Mouse (Mus musculus) hematopoietic stem cell, adult 5-6 weeks (primary cell): ENCODE measurements around the gene Fam50b. TPM values are rescaled to one million over a fixed set of nuclear protein-coding genes. Genes with fewer than 3 reads are reported as not detected.
A peak's percentile ranks its signal among the peaks of the same experiment; 100 is the strongest.

Source experiments
- ATAC-seq, 2 experiments: fragments of 125-278 bp in 1 of 2; replicated peaks in 1 of 2; 2 replicates each; pipeline ENCODE4 v1.8.0; 2016 to 2017; ENCODE audit warnings: inconsistent platforms in 2 of 2, mild to moderate bottlenecking in 2 of 2, moderate number of reproducible peaks in 2 of 2, low read depth in 1 of 2, moderate TSS enrichment in 1 of 2; ENCODE audit not compliant: low FRiP score in 2 of 2, poor library complexity in 2 of 2, severe bottlenecking in 2 of 2, insufficient read depth in 1 of 2, low TSS enrichment in 1 of 2
- total RNA-seq: library from RNA; stranded (forward); fragments of 172-1452, 232-1000 nt; gene quantifications from 2 replicates; pipeline ENCODE4 v1.2.3, GENCODE M21; 2017

The Fam50b gene
- not detected in 2 replicates for total RNA-seq

GRCm38 (mm10) chr13:34734686-34735085, at the start of gene Fam50b:
Fam50b (plus strand) TSS chr13:34734850.
- ATAC-seq, result no peak

DNA sequence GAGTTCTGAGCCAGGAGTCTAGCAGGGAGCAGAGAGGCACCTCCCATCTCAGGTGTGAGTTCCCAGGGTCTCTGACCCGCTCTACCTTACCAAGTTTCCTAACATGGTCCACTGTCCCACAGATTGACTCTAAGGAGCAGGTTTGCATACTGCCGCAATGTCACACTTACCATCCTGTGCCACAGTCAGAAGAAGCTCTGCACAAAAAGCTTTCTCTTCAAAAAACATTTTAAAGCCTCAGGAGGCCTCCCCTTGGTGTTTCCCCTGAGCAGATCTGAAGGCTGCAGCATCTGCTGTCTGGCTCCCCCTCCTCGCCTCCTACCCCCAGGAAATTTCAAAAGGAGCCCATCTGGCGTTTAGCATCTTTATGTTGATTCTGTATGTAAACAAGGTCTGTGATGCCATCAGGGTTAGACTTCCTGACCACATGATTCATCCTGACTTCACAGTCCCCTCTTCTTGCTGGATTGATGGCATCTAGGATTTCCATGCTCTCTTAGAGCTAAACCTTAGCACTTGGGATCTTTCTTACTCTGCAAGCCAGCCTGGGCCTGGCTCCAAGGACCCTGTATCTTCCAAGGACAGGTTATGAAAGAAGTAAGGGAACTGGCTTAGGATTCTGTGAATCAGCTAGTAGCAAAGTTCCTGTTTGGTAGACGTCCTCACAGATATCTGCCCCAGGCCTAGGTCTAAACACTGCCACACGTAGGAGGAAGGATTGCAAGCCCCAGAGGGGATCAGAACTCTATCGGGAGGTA, 49.5 kb upstream of the Fam50b start:
- ATAC-seq, result no peak

- peak; percentile 96 for ATAC-seq
These were observed 43.6 kb upstream of the Fam50b start for GRCm38 (mm10) chr13:34691049-34691448.

DNA sequence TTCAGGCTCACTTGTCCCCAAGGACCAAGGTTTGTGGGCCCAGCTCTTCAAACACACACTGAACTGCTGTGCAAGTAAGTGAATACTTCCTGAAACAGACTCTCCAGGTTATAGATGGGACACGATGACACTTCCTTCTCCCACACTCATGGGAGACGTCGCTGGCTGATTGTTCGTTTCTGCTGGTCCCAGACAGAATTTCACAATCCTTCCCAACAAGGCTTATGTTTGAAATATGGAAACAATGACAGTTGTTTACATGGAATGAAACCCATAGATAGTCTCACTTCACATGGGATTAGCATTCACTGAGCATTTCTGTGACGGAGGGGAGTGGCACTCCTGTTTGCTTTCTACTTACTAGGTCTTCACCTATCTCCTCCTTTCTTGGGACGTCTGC, 41.5 kb upstream of the Fam50b start:
- no peak for ATAC-seq

DNA sequence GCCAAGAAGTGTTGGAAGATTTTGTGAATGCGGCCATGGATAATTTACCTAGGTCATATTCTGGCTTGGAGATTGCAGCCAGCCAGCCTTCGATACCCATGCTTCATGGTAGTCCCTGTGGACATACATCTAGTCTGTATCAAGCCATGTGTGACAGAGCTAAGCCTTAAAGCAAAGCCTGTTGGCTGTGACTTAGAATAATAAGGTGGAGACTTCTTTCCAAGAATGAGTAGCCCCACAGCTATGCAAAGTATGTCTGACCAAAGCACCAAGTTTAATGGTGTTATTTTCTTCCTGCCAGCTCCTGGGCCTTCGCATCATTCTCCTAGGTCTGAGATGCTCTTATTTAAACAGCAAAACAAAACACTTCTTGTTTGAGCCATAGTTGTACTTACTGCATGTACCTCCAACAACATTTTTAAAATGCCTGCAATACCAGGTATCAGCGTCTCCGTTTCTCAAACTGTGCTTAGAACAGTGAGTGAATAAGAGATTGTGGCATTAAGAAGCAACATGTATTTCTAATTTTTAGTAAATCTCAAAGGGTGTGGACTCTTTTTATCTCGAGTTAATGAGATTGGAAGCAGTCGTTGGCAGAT, 37.8 kb upstream of the Fam50b start:
- no peak for ATAC-seq

DNA sequence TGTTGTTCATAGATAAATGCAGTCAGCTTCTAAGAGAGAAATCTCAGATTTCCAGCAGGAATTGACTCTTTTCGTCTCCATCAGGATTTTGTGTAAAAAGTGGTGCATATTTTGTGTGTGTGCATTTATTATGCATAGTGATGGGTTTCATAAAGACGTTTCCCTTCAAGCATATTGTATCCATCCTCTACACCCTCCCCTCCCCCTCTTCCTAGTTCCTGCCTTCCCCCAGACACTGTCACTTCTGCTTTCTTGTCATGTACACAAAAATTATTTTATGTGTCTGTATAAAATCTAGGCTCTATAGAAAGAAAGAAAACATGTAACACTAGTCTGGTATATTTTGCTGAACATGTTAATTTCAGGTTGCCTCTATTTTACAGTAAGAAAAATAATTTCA, 34.6 kb upstream of the Fam50b start:
- ATAC-seq, result no peak

- no peak for ATAC-seq
These were observed 34.0 kb upstream of the Fam50b start for GRCm38 (mm10) chr13:34700630-34701029.

- ATAC-seq, result no peak
These were observed 31.3 kb upstream of the Fam50b start for GRCm38 (mm10) chr13:34703301-34703700.

DNA sequence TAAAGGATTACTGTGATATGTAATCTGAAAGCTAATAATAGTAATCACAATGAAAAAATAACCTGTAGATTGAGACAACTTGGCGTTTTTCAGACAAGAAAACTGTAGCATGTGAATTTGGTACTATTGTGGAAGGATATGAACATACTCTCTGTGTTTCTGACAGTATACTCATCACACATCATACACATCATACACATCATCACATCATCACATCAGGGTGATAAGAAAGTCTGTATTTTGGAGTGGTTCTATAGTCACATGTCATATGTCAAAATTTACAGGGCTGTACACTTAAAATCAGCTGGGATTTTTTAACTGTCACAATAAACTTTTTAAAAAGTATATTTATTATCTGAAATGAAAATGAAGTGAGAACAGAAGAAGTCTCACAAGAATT, 30.9 kb upstream of the Fam50b start:
- no peak for ATAC-seq

GRCm38 (mm10) chr13:34704835-34705234, 29.8 kb upstream of the Fam50b start:
- no peak for ATAC-seq

GRCm38 (mm10) chr13:34708955-34709354, 25.7 kb upstream of the Fam50b start:
- ATAC-seq, result no peak

DNA sequence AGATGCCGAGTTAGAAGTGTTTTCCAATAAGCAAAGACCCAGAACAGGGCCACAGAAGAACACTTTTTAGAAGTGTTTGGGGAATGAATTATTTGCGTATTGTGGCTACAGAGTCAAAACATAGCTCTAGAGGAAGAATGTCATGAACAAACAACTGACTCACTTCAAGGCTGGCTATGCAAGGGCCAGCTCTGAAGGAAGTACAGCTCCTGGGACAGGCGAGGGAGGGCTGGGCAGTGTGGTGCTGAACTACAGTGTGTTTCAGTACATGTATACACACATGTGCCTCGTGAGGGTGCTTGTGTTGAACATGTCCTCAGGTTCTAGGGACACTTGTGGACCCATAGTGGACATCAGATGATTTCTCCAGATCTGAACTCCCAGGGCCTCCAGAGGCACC, 25.1 kb upstream of the Fam50b start:
- no peak for ATAC-seq

- no peak for ATAC-seq
These were observed 23.2 kb upstream of the Fam50b start for GRCm38 (mm10) chr13:34711410-34711809.

GRCm38 (mm10) chr13:34712881-34713280, 21.8 kb upstream of the Fam50b start:
- no peak for ATAC-seq

DNA sequence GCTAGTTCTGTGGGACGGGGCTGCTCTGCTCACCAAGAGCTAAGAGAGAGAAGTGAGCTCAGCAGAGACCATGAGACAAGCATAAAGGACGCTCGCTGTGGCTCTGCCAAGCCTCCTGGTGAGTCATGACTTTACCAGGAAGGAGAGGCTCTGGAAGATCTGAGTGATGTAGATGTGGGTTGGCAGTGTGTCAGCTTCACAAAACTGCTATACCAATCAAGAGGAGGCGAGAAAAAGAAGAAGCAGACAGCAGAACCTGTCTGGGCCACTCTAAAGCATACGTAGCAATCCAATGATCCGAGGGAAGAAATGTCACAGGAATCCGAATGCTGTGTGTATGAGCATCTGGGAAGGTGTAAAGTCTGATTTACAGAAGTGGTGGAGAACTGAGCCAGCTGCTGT, 19.2 kb upstream of the Fam50b start:
- ATAC-seq, result peak; percentile 91 to 98

- no peak for ATAC-seq
These were observed 9.6 kb upstream of the Fam50b start for GRCm38 (mm10) chr13:34724831-34725592.

DNA sequence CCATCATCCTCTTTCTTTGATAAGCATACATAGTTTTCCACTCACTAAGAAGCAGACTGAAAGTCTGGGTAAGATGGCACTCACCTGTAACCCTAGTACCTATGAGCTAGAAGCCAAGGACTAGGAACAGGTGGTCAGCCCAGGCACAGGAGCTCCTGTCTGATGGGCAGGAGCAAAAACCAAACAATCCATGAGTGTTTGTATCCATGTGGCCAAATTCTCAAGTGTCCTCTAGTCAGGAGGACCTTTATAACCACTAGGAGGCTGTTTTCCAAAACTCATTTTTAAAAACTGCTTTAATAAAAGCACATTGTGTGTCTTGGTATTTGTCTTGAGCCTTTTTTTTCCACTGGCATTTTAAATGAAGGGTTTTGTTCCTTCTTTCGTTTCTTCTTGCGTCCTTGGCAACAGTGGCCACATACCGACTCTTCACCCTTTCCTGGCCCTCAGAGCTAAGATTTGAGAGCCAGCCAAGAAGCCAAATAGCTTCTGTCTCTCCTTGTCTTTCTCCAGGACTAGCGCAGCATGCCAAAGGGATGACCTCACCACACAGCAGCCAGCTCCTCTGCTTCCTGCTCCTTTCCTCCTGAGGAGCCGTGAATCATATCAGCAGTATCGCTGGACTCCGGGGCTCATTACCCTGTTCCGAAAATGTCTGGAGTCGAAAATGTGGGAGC, 8.7 kb upstream of the Fam50b start:
- ATAC-seq, result peak in 1 of 2 experiments; percentile 37; a peak in 3 of 4 replicates

DNA sequence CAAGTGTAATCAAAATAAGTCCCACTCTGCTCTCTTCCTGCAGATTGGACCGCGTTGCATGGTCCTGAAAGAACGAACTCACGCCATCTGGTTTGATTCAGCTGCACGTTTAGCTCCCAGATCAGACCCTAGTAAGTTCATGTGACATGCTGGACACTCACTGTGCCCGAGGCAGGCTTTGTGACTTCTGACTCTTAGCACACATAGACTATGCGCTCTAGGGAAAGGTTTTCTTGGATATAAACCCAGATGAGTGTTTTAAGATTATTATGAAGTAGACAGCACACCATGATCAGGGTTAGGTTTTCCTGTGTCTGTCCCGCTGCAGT, 8.2 kb upstream of the Fam50b start:
- no peak for ATAC-seq
